Mouse (Mus musculus) left cerebral cortex, postnatal 25 days (tissue): ENCODE measurements around the gene R3hdm1. TPM values are rescaled to one million over a fixed set of nuclear protein-coding genes. Genes with fewer than 3 reads are reported as not detected.

Experiments used
- DNase-seq, 2 experiments: peaks; one replicate each; pipeline ENCODE4 v3.0.0; 2022; ENCODE audit warnings: low spot score in 2 of 2, mixed read lengths in 1 of 2
- intact Hi-C: fragments of 180-260 bp; cut with DNase I; formaldehyde crosslinking; loops from one replicate; pipeline ENCODE4 v1.15.1; 2025
- microRNA-seq, 2 experiments: library from miRNA; unstranded; fragments of <30 nt; microRNA quantifications; one replicate each; pipeline ENCODE4 v1.2.0; 2022
- total RNA-seq, 2 experiments: library from RNA; stranded (reverse); gene quantifications; 2 replicates each; pipeline ENCODE4 v1.2.3; 2021

R3hdm1 gene
- total RNA-seq, 2 experiments from 2014 or later: 501 to 534 TPM

- no peak for DNase-seq
- intact Hi-C loops: no loop called here
Measured at GRCm38 (mm10) chr1:128275908-128276307, 172.8 kb downstream of the R3hdm1 start.

DNA sequence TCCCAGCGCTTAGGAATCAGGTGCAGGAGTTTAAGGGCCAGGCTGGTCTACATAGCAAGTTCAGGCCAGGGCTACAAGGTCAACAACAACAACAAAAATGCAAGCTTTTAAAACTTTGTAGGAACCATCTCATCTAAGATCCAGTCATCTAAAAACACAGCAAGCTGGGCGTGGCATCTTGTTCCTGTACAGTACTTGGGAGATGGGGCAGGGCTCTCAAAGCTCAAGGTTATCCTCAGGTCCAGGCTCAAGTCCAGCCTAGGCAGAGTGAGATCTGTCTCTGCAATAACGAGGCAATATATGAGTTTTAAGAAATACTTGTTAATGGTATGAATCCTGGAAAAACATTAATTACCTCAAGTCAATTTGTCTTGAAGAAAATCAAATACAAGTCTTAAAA, 175.5 kb downstream of the R3hdm1 start:
- intact Hi-C loops: no loop called here

GRCm38 (mm10) chr1:128281753-128282152, 178.7 kb downstream of the R3hdm1 start:
- DNase-seq: no peak
- intact Hi-C loops: no loop called here

More for the DNA sequence above, 175.5 kb downstream of the R3hdm1 start:
- DNase-seq: no peak

DNA sequence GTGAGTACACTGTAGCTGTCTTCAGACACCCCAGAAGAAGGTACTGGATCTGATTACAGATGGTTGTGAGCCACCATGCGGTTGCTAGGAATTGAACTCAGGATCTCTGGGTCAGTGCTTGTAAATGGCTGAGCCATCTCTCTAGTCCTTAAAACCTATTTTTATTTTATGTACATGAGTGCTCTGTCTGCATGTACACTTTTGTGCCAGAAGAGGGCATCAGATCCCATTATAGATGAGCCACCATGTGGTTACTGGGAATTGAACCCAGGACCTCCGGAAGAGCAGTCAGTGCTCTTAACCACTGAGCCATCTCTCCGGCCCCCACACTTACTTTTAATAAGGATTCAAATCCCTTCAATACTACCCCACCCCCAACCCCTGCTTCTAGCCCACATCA, 179.8 kb downstream of the R3hdm1 start:
- intact Hi-C loops: no loop called here
- DNase-seq: no peak

DNA sequence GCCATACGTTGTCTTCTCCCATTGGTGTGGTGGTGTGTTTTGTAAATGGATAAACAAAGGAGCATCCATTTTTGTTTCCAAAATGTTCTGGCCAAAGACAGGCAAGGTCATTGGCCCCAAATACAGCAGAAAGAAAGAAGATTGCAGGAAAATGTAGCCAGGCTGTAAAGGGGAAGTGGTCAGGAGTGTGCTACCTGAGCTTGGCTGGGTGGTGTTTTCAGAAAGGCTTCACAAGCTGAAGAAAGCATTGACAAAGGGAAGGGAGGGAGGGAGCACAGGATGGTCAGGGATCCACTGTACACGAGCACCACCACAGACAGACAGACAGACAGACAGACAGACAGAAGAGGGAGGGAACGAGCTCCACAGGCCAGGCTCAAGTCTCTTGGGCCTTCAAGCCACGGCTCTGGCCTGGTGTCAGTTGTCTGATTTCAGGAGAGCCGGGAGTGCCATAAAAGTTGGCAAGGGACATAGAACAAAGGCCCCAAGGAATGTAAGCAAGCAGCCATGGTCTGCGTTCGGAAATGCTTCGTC, 181.1 kb downstream of the R3hdm1 start:
- no peak for DNase-seq
- intact Hi-C loops: no loop called here

GRCm38 (mm10) chr1:128285136-128285535, 182.0 kb downstream of the R3hdm1 start:
- intact Hi-C loops: loop anchor here (5.0 kb wide), 1 partner anchor 547 kb away; no protein-coding TSS in a partner anchor
- DNase-seq: no peak

Small RNAs within 50 kb of the gene (microRNA-seq; reads per million reads assigned to microRNA genes)
- 15,651 to 19,385 reads per million in 2 experiments for gene Mir128-1

Other genes starting within 250 kb of the R3hdm1 start
- 1 to 10 TPM; 5.4 to 6.0 TPM for gene Map3k19, start 248.3 kb upstream of the R3hdm1 start, total RNA-seq
- gene Rab3gap1, start 234.5 kb upstream of the R3hdm1 start, total RNA-seq: 10 to 100 TPM; 76.4 to 76.5 TPM
- 1 to 10 TPM; 6.3 to 6.7 TPM for gene Zranb3, start 254 bp upstream of the R3hdm1 start, total RNA-seq
- 10 to 100 TPM; 45.8 to 48.0 TPM for gene Ubxn4, start 140.7 kb downstream of the R3hdm1 start, total RNA-seq
- gene Lct, start 225.0 kb downstream of the R3hdm1 start, total RNA-seq: 1 to 10 TPM; 1.9 to 2.2 TPM